Mouse (Mus musculus): ENCODE results near the gene Tob2. TPM values are rescaled to one million over a fixed set of nuclear protein-coding genes. Genes with fewer than 3 reads are reported as not detected.

Tob2 gene
- total RNA-seq, 2 experiments from 2014 or later = 66.9 to 95.5 TPM

DNA sequence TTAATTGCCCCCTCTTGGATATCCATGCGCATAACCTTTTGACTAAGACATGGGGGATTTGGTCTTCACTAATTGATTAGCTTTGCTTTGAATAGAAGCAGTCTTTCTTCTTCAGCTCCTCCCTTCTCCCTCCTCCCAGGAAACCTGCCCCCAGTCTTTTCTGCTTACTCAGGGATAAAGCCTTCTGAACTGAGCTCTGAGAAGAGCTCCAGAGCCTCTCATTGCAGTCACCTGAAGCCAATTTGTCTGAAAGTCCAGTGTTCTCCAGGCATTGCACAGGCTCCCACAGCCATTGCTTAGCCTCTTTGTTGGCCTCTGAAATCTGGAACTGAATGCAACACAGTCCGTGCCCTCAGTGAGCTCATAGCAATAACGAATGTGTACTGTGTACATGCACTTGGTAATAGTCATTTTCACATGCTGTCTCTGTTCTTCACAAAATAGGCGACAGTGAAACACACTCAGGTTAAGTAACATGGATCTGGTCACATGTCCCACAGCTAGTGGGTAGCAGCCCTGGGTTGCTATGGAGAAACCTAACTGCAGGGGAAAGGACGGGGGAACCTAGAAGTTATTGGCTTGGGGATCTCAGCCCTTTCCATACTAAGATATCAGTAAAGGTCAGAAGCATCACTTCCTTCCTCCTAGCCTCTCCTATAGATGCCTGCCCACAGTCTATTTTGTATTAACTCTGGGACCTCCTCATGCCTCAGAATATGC is 44.5 kb downstream of the Tob2 start:
- DNase-seq (ENCODE audit: low spot score) = no peak
- intact Hi-C loops (cut with DNase I) = loop anchor here (5.0 kb wide), 1 partner anchor 43 kb away; the partner anchor contains the start of gene Tob2

DNA sequence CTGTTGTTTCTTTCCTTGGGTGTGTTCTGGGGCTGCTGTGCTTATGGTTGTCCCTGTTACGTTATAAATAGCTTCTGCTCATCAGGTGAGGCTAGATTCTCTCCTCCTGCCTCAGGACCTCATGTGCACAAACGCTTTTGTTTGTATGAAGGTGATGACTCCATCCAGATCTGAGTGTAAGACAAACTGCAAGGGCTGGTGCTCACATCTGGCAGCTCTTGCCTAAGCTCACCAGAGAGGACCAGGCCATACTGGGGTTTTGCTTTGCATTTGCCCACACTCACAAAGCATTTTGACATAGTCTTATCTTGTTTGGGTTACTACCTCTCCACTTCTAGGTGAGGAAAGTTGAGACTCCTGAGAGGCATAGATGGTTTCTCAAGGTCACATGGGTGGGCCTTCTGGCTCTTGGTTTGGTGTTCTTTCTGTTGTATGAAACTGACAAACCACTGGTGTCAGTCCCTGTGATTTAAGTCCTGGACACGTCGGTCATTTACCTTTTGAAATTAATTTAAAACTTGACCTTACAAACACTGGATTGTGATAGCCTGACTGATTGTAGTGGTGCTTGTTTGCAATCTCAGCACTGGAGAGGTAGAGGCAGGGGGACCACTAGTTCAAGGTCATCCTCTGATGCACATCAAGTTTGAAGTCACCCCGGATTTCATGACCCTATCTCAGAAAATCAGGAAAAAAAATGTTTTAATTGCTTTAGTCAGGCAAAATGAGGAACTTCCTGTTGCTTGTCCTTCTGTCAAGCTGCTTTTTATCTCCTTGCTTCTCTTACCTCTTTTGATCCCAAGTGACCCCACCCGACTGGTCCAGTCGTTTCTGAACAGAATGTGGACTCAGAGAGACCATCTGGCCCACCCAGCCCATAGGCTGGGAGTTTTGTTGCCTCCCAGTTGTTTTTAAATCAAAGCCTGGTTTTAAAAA is 45.6 kb downstream of the Tob2 start:
- intact Hi-C loops (cut with DNase I) = loop anchor here (5.0 kb wide), 1 partner anchor 44 kb away; the partner anchor contains the start of gene Tob2
- no peak for DNase-seq (ENCODE audit: low spot score)

DNA sequence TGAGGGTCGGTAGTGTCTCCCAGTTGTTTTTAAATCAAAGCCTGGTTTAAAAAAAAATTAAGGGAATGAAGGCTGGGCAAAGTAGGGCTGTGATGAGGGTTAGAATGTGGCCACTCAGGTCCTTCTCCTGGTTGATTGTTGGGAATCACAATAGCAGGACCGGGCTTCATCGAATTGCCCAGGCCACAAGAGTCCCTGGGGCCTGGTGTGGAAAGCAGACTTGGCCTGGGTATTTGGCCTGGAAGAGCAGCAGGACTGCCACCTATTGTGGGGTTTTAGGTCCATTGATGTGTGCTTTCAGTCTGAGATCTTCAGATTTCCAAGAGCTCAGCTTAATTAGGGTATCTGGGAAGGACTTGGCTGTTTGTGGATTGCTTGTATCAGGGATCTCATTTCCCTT is 46.3 kb downstream of the Tob2 start:
- DNase-seq (ENCODE audit: low spot score) = no peak
- intact Hi-C loops (cut with DNase I) = loop anchor here (5.0 kb wide), 1 partner anchor 45 kb away; the partner anchor contains the start of gene Tob2

DNA sequence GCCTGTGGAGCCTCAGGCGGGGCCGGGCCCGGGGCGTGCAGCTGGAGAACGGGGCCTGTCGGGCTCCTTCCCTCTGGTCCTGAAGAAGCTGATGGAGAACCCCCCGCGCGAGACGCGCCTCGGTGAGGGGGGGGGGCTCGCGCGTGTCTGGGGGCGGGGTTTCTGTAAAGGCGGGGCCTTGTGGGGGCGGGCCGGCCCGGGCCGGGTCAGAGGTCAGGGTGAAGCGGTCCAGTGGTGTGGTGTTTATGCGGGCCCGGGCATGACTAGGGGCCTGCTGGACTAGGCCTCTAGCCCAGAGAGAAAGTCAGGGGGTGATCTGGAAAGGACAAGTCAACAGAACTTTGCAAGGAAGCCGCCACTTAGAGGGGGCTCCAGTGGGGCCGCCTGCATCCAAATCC is 47.0 kb downstream of the Tob2 start:
- intact Hi-C loops (cut with DNase I) = loop anchor here (5.0 kb wide), 1 partner anchor 46 kb away; the partner anchor contains the start of gene Tob2
- DNase-seq (ENCODE audit: low spot score) = no peak

DNA sequence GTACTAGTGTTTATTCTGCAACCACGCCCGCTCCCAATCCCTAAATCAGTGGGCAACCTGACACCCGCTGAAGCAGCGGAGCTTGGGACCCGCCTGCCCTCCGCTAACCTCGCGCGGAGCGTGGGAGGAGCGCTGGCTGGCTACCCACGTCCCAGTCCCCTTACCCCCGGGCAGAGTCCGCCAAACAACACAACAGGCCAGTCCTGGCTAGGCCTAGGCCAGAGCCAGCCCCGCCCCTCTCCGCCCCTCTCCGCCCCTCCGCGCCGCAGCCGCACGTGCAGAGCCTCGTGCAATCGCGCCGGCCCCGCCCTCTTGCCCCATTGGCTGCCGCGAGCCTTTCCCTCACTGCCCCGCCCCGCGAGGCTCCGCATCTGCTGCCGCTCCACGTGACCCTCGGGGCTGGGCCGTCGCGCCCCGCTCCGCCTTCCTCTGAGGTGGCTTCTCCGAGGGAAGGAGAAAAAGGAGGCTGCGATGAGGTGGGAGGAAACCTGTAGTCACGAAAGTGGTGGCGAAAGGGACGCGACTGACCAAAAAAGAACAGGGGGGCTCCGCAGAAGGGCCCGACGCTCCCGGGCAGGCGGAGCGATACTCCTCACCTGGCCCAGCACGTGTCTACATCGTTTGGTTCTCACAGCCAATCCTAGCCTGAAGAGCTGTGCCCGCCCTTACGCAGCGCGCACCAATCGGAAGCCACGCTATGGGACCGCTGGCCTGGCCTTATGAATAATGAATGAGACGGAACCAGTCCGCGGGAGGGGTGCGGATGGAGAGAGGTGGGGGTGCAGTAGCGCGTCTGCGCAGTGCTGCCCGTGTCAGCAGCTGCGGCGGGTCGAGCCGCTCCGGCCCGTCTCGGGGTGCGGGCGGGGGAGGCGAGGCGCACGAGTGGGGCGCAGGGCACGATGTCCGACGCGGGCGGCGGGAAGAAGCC is 47.7 kb downstream of the Tob2 start:
- intact Hi-C loops (cut with DNase I) = loop anchor here (5.0 kb wide), 1 partner anchor 46 kb away; the partner anchor contains the start of gene Tob2
- peak; percentile 98 for DNase-seq (ENCODE audit: low spot score)

DNA sequence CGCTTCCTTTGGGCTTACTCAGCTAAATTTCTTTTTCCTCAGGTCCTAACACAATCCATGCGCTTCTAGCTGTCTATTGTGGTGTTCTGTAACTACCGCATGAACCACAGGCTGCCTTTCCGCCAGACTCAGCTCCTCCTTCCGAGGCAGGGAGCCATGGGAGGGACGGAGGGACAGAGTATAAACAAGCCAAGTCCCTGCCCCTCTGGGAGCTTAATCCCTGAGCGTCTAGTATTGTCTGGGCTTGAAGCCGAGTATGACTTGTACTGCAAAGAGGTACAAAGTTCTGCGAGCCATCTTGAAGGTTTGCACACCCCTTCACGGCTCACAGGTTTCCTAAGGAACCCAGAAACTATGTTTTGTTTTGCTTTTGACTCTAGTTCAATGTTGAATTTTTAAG is 48.4 kb downstream of the Tob2 start:
- peak; percentile 94 for DNase-seq (ENCODE audit: low spot score)
- intact Hi-C loops (cut with DNase I) = loop anchor here (5.0 kb wide), 1 partner anchor 47 kb away; the partner anchor contains the start of gene Tob2

DNA sequence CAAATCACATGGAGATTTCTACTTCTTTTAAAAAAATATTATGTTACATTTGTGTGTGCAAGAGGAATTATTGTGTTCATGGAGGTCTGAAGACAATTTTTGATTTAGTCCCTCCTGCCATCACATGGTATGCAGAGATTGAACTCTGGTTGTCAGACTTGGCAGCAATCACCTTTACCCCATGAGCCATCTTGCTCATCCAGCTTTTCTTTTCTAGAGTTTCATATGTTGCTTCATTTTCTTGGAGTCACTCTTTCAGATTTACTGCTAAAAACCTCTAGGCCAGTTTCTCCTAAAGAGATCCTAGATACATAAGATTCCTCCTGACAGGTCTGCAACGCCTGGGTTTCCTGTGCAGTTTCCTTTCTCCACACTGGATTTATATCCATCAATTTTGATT is 49.0 kb downstream of the Tob2 start:
- DNase-seq (ENCODE audit: low spot score) = no peak
- intact Hi-C loops (cut with DNase I) = loop anchor here (10.0 kb wide), 1 partner anchor 65 kb away; the partner anchor contains the start of genes Rangap1 and Zc3h7b

DNA sequence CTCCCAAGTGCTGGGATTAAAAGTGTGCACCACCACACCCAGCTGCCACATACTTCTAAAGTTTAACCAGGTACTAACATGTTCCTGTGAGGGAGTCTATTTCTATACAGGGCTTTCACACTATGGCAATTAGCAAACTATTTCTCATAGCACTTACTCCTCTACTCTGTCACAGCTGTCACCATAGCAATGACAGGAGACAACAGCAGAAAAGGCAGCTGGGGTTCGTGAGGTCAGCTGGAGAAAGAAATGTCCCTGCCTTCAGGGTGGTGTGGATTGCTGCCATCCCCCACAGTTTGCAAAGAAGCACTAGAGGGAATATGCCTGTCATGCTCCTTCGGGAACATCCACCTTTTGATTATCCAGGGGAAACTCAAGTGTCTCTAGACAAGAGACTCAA is 49.8 kb downstream of the Tob2 start:
- DNase-seq (ENCODE audit: low spot score) = no peak
- intact Hi-C loops (cut with DNase I) = loop anchor here (10.0 kb wide), 1 partner anchor 64 kb away; the partner anchor contains the start of genes Rangap1 and Zc3h7b

DNA sequence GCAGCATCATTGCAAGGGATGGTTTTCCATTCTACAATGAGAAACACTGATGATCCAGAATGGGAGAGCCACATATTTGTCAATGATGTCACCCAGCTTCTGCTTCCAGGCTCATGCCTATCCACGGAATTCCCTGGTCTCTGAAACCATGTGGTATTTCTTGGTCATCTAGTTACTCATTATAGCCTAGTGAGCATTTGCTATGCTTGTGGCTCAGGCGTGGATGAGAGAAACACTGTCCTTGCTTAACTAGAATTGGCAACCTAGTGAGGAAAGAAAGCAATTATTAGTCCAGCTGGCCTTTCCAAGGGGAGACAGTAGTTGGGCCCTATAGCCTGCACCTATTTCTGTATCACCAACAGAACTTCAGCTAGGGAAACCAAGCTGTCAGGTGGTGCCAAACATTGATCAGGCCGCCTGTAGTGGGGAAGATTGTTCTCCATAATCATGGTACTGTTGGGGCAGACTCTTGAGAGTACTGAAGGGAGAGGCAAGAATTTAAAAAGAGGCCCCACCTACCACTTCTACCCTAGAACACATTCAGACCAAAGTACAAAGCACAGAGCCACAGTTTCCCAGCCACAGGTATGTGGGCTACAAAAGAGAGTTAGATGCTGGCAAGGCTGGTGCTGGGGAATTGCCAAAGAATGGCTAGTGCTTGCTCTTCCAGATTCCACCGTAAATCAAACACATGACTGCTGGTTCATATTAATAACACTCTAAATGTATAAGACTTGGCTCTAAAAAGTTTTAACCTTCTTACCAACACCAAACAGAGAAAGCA is 51.8 kb downstream of the Tob2 start:
- intact Hi-C loops (cut with DNase I) = loop anchor here (10.0 kb wide), 1 partner anchor 62 kb away; the partner anchor contains the start of genes Rangap1 and Zc3h7b

DNA sequence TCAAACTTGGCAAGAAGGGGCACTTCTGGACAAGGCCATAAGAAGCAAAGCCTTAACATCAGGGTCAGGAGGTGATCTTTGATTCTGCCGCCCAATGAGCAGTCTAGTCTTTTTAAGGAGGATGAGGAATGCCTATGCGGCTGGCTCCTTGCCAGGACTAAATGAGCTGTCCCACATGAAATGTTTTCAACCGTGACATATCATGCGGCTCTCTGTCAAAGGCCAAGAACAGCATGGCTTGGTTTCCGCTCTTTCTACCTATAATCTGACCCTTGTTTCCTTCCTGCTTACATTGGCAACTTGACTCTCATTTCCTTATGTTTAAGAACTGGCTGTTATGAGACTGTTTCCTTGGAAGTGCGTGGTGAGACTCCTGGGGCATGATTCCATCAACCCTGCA is 53.0 kb downstream of the Tob2 start:
- intact Hi-C loops (cut with DNase I) = loop anchor here (10.0 kb wide), 1 partner anchor 61 kb away; the partner anchor contains the start of genes Rangap1 and Zc3h7b
- DNase-seq (ENCODE audit: low spot score) = no peak

More for the DNA sequence above, 51.8 kb downstream of the Tob2 start:
- no peak for DNase-seq (ENCODE audit: low spot score)

DNA sequence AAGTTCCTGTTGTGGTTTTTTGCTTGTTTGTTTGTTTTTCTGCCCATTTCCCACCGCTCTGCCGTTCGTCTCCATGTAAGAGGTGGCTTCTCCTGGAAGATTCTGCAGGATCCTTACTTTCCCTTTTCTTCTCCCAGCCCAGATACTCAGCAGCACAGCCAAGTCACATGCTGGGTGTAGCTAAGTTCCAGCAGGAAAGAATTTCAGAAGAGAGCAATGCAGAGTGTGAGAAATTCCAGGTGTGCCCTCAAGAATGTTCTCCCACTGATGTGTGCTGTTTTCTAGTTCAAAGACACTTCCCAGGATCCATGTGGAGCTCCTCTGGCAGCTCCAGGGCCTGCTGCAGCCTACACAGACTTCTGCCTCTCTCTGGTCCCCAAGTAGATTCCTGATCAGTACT is 53.7 kb downstream of the Tob2 start:
- intact Hi-C loops (cut with DNase I) = loop anchor here (10.0 kb wide), 1 partner anchor 60 kb away; the partner anchor contains the start of genes Rangap1 and Zc3h7b
- no peak for DNase-seq (ENCODE audit: low spot score)

DNA sequence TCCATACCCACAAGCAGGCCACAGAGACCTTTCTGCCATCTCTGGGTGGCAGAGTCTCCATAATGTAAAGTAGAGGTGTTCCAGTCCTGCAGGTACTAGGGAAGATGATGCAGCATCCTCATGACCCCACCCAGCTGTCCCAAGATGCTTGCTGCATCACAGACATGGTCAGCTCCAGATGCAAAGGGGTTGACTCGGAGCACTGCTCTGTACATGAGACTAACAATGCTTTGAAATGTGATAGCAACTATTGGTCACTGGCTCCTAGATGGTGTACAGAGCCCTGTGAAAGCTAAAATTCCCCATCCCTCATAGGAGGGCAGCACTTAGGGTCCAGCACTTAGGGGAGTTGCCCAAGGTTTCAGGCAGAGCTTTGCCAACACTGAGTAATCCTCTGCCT is 54.4 kb downstream of the Tob2 start:
- DNase-seq (ENCODE audit: low spot score) = no peak
- intact Hi-C loops (cut with DNase I) = loop anchor here (10.0 kb wide), 1 partner anchor 59 kb away; the partner anchor contains the start of genes Rangap1 and Zc3h7b

DNA sequence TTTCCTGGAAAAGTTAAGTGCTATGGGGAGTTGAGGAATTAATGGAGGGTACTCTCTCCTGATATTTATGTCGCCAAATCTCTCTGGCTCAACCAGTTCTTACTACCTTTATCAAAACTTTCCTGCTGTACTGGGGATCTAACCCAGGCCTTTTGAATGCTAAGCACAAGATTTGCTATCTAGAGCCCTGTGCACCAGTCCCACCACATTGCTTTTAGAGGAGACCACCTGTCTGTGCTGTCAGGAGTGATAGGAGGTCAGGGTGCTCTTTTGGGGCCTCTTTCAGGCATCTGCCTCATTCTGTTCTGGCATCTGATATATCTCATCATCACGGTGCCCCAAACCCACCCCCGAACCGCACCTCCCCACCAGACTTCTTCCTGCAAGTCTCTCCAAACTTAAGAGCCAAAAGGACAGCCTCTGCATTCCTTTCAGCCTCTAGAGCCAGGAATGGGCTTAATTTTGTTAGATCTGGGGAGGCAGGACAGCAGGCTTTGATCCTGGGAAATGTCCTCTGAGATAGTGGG is 55.1 kb downstream of the Tob2 start:
- DNase-seq (ENCODE audit: low spot score) = no peak
- intact Hi-C loops (cut with DNase I) = loop anchor here (10.0 kb wide), 1 partner anchor 59 kb away; the partner anchor contains the start of genes Rangap1 and Zc3h7b

DNA sequence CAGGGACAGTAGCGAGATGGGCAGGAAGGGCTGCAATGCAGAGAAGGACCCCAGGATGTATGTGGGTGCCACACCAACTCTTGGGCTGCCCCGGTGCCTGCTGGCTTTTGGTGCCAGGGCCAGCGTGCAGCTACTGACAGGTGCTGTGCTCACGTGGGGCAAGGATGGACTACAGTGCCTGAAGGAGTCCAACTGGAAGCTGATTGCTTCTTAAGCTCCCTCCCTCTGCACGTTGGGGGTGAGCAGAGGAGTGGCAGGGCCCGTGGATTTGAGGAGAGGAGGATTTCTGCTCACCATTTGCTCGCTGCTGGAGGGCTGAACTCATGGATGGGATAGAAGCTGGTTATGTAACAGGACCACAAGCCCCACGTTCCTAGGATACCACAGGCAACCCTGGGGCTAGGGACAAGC is 55.6 kb downstream of the Tob2 start:
- DNase-seq (ENCODE audit: low spot score) = no peak
- intact Hi-C loops (cut with DNase I) = loop anchor here (10.0 kb wide), 1 partner anchor 58 kb away; the partner anchor contains the start of genes Rangap1 and Zc3h7b

DNA sequence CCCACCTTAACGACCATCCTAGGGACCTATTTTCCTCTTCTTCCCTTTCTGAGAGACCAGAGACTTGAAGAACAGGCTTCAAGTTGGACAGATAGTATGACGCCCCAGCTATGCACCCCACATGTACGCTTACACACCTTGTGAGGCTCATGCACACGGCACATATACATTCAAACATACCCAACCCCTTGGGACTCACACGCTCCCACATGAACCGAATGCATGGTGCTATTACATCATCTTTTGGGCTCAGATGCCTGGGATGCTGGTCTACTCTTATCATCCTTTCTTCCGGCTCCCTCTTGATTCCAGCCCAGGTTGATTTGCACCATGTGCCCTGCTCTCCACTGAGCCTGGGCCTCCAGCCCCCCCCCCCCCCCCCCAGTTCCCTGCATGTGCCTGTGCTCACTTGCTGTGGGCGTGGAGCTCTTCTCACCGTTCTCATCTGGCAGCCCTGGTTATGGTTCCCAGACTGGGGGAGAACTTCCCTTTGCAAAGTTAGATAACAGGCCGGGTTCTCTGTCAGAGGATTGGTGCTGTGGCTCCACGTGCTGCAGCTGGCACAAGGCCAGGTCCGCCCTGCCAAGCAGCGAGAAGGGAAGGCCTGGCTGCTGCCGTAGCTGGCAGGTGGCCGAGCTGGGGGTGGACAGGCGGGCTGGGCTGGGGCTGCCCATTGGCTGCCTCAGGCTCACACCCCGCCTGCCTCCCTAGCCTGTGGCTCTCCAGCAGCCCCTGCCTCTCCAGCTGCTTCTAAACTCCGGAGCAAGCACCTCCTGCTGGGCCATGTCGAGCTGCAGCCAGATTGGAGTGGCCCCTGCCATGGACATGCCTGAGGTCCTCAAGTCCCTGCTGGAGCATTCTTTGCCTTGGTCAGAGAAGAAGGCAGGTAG is 56.4 kb downstream of the Tob2 start, which contains the start of gene Tef:
Gene Tef (plus strand): TSS at position 421 of the 890 bp plus-strand sequence.
- intact Hi-C loops (cut with DNase I) = loop anchor here (10.0 kb wide), 1 partner anchor 57 kb away; the partner anchor contains the start of genes Rangap1 and Zc3h7b
- DNase-seq (ENCODE audit: low spot score) = peak; percentile 100

DNA sequence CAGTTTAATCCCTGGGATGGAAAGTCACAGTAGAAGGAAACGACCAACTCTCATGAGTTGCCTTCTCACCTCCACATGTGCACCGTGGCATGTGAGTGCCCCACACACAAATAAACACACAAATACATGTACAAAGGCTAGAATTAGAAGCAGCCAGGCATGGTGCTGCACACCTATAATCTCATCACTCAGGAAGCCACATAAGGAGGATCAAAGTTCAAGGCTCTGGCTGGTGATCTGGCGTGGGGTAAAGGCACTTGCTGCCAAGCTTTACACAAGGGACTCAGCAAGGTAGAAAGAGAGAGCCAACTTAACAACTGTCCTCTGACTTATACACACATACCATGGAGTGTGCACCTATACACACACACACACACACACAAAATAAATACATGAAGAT is 58.2 kb downstream of the Tob2 start:
- intact Hi-C loops (cut with DNase I) = loop anchor here (10.0 kb wide), 1 partner anchor 56 kb away; the partner anchor contains the start of genes Rangap1 and Zc3h7b
- no peak for DNase-seq (ENCODE audit: low spot score)

DNA sequence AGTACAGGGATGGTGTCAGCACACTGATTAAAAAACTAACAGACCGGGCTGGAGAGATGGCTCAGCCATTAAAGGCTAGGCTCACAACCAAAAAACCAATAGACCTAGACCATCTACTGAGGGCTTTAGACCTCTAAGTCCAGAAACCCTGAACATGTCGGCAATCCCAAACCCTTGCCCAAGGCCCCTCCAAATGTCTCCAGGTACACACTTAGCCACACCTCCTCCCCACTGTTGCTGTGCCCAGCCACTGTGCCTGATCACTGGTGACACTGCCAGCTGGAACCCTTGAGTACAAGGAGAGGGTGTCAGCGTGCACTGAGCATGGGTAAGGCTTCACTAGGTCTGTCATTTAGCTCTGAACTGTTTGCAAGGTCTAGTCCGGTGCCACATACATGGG is 60.2 kb downstream of the Tob2 start:
- DNase-seq (ENCODE audit: low spot score) = no peak
- intact Hi-C loops (cut with DNase I) = no loop called here

Measured in heart, postnatal 25 days (tissue).